Mouse (Mus musculus): ENCODE measurements around the gene Hephl1.
"Not testable (repeated sequence)": the region's sequence is repeated elsewhere in the genome, so short reads cannot be mapped to it uniquely, and the experiment has no call there.

DNA sequence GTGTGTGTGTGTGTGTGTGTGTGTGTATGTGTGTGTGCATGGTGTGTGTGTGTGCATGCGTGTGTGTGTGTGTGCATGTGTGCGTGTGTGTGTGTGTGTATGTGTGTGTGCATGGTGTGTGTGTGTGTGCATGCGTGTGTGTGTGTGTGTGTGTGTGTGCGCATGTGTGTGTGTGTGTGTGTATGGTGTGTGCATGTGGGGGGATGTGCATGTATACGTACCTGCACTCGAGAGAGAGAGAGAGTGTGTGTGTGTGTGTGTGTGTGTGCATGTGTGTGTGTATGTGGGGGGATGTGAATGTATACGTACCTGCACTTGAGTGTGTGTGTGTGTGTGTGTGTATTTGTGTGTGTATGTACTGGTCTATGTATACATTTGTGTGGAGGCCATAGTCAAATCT lies 13.5 kb downstream of the Hephl1 start:
- not testable (repeated sequence) for TF ChIP-seq CTCF, EP300 (IDR thresholded peaks at IDR 0.05)

Measured in lung, postnatal 0 days (tissue).